Mouse (Mus musculus) embryonic facial prominence, embryonic 11.5 days (tissue): ENCODE data around the gene Rnf133. TPM values are rescaled to one million over a fixed set of nuclear protein-coding genes. Genes with fewer than 3 reads are reported as not detected.

Source experiments
- ATAC-seq: fragments of 200-750 bp; cut with Nextera tagmentation; replicated peaks from 2 replicates; pipeline ENCODE4 v1.8.0; 2017; ENCODE audit warnings: low read depth; ENCODE audit not compliant: insufficient number of reproducible peaks, low FRiP score, low TSS enrichment
- DNase-seq: peaks from one replicate; pipeline ENCODE4 v3.0.0-alpha.2; 2015; ENCODE audit warnings: low spot score
- H3K27ac ChIP-seq: fragments of 300-500 bp; sonication (generic); replicated peaks from 2 replicates; pipeline ENCODE4 v1.5.1; 2014; ENCODE audit warnings: mild to moderate bottlenecking, low read depth, low read length, control low read depth
- H3K27me3 ChIP-seq: fragments of 300-500 bp; sonication (generic); 2 replicates; pipeline ENCODE4 v1.6.1; 2014; ENCODE audit warnings: mild to moderate bottlenecking, low read length, moderate library complexity, mixed read lengths; ENCODE audit not compliant: control insufficient read depth, insufficient read depth
- H3K36me3 ChIP-seq: fragments of 300-500 bp; sonication (generic); replicated peaks from 2 replicates; pipeline ENCODE4 v1.6.1; 2014; ENCODE audit warnings: low read depth, mild to moderate bottlenecking, low read length, moderate library complexity, mixed read lengths; ENCODE audit not compliant: control insufficient read depth, insufficient read depth
- H3K4me1 ChIP-seq: fragments of 300-500 bp; sonication (generic); 2 replicates; pipeline ENCODE4 v1.6.1; 2014; ENCODE audit warnings: low read length, mixed read lengths; ENCODE audit not compliant: control insufficient read depth, insufficient read depth
- H3K4me2 ChIP-seq: fragments of 300-500 bp; sonication (generic); 2 replicates; pipeline ENCODE4 v1.6.1; 2014; ENCODE audit warnings: low read depth, mild to moderate bottlenecking, control low read depth, low read length, moderate library complexity
- H3K4me3 ChIP-seq: fragments of 300-500 bp; sonication (generic); 2 replicates; pipeline ENCODE4 v1.5.1; 2014; ENCODE audit warnings: low read depth, low read length, control low read depth
- H3K9ac ChIP-seq: fragments of 300-500 bp; sonication (generic); replicated peaks from 2 replicates; pipeline ENCODE4 v1.6.1; 2014; ENCODE audit warnings: mild to moderate bottlenecking, control low read depth, low read length
- H3K9me3 ChIP-seq: fragments of 300-500 bp; sonication (generic); replicated peaks from 2 replicates; pipeline ENCODE4 v1.6.1; 2016; ENCODE audit warnings: mild to moderate bottlenecking, low read length, inconsistent platforms, mixed read lengths; ENCODE audit not compliant: control insufficient read depth
- WGBS: fragments of 180-500 bp; shearing (Covaris S2); extraction: QIAGEN DNeasy Blood & Tissue Kit; methylation state at CpG from one replicate; pipeline ENCODE4 v1.1.7; 2014; 5-methylcytosine and 5-hydroxymethylcytosine counted together
- polyA plus RNA-seq: library from polyadenylated mRNA; unstranded; fragments of >200 nt; fragmentation: Nextera tagmentation; extraction: Ambion mirVana; gene quantifications from 2 replicates; pipeline ENCODE4 v1.2.1, GENCODE M21; 2014

The Rnf133 gene
- not detected in 2 replicates for polyA plus RNA-seq

DNA sequence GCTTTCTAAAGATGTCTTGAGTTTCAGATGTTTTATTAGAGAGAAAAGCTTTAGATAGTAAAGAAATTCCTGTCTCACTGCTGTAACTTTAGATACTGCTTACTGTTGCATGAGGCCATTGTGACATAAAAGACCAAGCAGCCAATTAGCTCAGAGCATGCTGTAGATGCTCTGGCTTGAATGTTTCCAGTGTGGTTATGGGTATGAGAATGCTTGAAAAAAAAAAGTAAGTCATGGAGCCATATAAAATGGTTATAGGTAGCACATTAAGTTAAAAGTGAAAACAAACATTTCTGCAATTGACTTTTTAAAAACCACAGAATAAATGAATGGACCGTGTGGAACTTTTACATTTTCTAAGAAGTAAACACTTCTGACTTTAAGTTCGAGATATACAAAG, at the start of gene Rnf133:
Rnf133 (minus strand) TSS at position 101 of the 400 bp plus-strand sequence.
- H3K36me3 ChIP-seq = no peaks in the 10 kb centered on the region
- no peak within 1 kb of the TSS for H3K4me2 ChIP-seq
- H3K4me1 ChIP-seq = no peaks in the 10 kb centered on the region
- WGBS = 97% methylated on average over 2 of the region's 2 CpGs
- H3K9ac ChIP-seq = no peak within 1 kb of the TSS
- ATAC-seq (no peak), DNase-seq (no peak)
- H3K4me3 ChIP-seq = no peak within 1 kb of the TSS
- H3K27me3 ChIP-seq = no peaks in the 10 kb centered on the region
- H3K9me3 ChIP-seq = no peaks in the 10 kb centered on the region
- H3K27ac ChIP-seq = no peak within 1 kb of the TSS

DNA sequence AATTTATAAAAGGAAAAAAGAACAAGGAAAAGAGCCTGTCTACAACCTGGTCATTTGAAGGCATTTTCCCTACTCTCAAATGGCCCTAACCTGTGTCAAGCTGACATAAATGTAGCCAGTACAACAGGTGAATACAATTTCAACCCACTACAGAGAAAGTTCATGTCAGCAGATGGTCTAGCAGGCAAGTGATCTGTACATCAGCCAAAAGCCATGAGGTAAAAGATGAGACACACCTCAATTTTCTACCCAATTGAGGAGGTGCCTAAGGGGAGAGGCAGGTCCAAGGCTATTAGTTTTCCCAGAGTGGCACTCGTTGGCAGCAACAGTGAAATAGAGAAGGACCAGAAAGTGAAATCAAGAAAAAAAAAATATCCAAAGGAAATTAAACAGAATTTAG, 28.1 kb upstream of the Rnf133 start:
- ATAC-seq (no peak), DNase-seq (no peak)
- Histone ChIP-seq H3K27me3 (no peaks in the 10 kb centered on the region), H3K4me1 (no peaks in the 10 kb centered on the region), H3K9ac (no peak overlapping the region), H3K36me3 (no peaks in the 10 kb centered on the region), H3K4me2 (no peak overlapping the region), H3K9me3 (no peaks in the 10 kb centered on the region), H3K4me3 (no peak overlapping the region), H3K27ac (no peak overlapping the region)
- WGBS = 54% methylated on average over 1 of the region's 1 CpGs

DNA sequence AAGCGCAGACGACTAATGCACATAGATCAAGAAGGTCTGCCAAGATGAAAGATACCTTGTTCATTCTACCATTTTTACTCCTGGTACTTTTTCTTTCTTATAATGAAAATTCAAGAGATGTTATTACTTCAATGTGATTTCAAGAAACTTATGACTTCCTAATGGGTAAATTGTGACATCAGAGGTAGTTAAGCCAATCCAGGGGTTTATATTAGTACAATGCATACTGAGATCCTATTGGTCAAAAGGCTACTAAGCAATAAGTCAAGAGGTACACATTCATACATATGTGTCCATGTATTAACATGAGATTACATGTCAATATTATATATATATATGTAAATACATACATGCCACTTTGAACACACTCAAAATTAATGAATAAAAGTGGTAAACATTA, 4.9 kb upstream of the Rnf133 start, which contains the start of gene Rnf148:
Rnf148 (minus strand) TSS at position 101 of the 400 bp plus-strand sequence.
- H3K4me2 ChIP-seq = no peak within 1 kb of the TSS
- H3K36me3 ChIP-seq = no peaks in the 10 kb centered on the region
- H3K27me3 ChIP-seq = no peaks in the 10 kb centered on the region
- no peak for DNase-seq
- H3K27ac ChIP-seq = no peak within 1 kb of the TSS
- no peaks in the 10 kb centered on the region for H3K9me3 ChIP-seq
- ATAC-seq = no peak
- no peak within 1 kb of the TSS for H3K9ac ChIP-seq
- H3K4me1 ChIP-seq = no peaks in the 10 kb centered on the region
- H3K4me3 ChIP-seq = no peak within 1 kb of the TSS
- WGBS = 95% methylated on average over 2 of the region's 2 CpGs

DNA sequence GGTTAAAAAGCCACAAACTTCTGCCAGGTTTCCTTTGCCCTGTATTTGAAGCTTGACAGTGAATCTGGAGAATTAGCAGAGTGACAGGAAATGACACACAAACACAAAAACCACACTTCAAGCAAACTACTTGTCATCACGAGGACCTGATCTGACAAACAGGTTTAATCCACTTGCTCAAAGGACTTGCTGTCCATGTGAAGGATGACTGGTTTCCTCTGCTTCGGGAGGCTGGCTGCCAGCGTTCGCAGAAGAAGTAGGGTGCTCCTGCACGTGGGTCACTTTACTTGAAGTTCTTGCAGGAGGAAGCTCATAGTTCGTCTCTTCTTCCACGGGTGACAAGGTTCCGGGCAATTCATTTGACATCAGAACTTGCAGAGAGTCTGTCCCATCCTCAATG, 1.4 kb downstream of the Rnf133 start:
- Histone ChIP-seq H3K9ac (no peak overlapping the region), H3K27me3 (no peaks in the 10 kb centered on the region), H3K27ac (no peak overlapping the region), H3K4me1 (no peaks in the 10 kb centered on the region), H3K36me3 (no peaks in the 10 kb centered on the region), H3K4me3 (no peak overlapping the region), H3K4me2 (no peak overlapping the region), H3K9me3 (no peaks in the 10 kb centered on the region)
- 78% methylated on average over 8 of the region's 8 CpGs for WGBS
- no peak for ATAC-seq
- no peak for DNase-seq

DNA sequence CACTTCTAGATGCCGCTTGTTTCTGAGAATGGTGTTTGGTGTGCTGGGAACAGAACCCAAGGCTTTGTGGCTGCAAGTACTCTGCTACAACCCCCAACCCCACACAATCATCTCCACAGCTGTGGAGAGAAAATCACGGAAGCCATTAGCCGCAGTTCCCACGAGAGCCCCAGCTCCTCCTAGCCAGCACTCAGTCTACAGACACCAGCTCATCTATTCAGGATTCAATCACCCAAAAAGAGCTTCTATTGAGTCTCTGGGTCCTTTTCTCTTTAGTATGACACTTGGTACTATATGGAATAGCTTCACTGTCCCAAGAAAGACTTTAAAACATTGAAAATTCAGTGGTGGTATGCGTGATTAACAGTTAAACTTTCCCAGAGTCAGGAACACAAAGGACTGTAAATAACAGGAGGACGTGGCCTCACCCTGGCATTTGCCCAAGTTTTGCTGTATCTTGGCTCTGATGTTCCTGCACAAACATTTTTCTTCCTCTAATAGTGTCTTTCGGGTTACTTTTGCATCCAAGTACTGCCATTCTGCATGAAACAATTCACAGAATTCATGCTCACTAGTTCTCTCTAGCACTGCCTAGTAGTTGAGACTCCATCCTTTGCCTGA, 2.4 kb downstream of the Rnf133 start:
- WGBS = 87% methylated on average over 7 of the region's 7 CpGs
- Histone ChIP-seq H3K9me3 (no peaks in the 10 kb centered on the region), H3K36me3 (no peaks in the 10 kb centered on the region)

DNA sequence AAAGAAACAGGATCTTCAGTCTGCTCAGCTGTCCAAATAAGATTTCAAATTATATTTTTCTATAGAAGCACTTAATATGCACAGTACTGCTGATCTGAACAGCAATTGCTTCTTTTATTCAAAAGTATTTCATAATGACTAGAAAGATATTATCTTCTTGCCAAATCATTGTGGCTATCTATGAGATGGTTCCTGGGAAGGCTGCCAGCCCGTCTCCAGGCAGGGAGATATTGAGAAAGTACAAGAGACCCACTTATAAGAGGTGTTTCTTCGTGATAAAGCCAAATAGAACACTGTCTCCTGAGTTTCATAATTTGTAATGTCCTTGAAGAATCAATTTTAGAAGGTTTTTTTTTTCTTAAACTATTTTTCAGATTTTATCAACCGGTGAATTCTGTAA, 13.0 kb downstream of the Rnf133 start:
- WGBS = 83% methylated on average over 3 of the region's 3 CpGs
- Histone ChIP-seq H3K4me2 (no peak overlapping the region), H3K9me3 (no peaks in the 10 kb centered on the region), H3K4me1 (no peaks in the 10 kb centered on the region), H3K36me3 (no peaks in the 10 kb centered on the region), H3K4me3 (no peak overlapping the region), H3K9ac (no peak overlapping the region), H3K27ac (no peak overlapping the region), H3K27me3 (no peaks in the 10 kb centered on the region)
- ATAC-seq (no peak), DNase-seq (no peak)

More for the DNA sequence above, 2.4 kb downstream of the Rnf133 start:
- H3K4me1 ChIP-seq = no peaks in the 10 kb centered on the region
- no peak overlapping the region for H3K4me3 ChIP-seq
- H3K27ac ChIP-seq = no peak overlapping the region
- no peaks in the 10 kb centered on the region for H3K27me3 ChIP-seq
- no peak overlapping the region for H3K9ac ChIP-seq
- no peak overlapping the region for H3K4me2 ChIP-seq
- DNase-seq = no peak
- no peak for ATAC-seq

DNA sequence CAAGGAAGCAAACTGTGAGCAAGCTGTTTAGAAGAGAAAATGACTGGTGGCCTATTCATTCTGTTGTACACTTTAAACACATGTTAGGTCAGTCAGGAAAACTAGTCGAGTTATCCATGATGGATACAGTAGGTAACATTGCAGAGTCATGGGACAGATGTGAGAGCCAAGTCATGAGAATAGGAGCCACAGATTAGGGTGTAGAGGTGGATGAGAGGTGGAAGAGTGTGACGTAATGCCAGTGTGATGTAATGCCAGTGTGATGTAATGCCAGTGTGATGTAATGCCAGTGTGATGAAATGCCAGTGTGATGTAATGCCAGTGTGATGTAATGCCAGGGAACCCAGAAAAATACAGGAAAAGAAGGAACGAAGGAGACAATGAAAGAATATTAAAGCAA, 14.9 kb downstream of the Rnf133 start:
- Histone ChIP-seq H3K4me1 (no peaks in the 10 kb centered on the region), H3K27me3 (no peaks in the 10 kb centered on the region), H3K4me2 (no peak overlapping the region), H3K36me3 (no peaks in the 10 kb centered on the region), H3K4me3 (no peak overlapping the region), H3K27ac (no peak overlapping the region), H3K9ac (no peak overlapping the region), H3K9me3 (no peaks in the 10 kb centered on the region)
- no peak for ATAC-seq
- 94% methylated on average over 3 of the region's 3 CpGs for WGBS
- no peak for DNase-seq

DNA sequence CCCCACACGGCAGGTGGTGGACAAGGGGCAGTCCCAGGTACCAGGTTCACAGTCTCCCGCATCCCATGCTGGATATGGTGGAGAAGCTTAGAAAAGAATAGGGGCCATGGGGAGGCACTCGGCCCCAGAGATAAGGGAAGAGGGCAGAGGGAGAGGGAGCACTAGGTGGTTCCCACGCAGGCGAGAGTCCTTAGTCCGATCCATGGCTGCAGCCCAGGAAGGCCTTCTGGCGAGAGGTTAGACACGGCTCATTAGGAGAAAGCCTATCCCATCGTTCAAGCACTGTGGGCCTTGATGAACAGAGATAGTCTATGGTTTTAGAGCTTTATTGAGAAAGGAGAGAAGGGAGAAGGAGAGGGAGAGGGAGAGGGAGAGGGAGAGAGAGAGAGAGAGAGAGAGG, 16.1 kb downstream of the Rnf133 start:
- ATAC-seq (no peak), DNase-seq (no peak)
- no peak overlapping the region for H3K9ac ChIP-seq
- WGBS = 83% methylated on average over 9 of the region's 9 CpGs
- H3K36me3 ChIP-seq = no peaks in the 10 kb centered on the region
- no peaks in the 10 kb centered on the region for H3K27me3 ChIP-seq
- H3K4me1 ChIP-seq = no peaks in the 10 kb centered on the region
- no peak overlapping the region for H3K4me2 ChIP-seq
- H3K9me3 ChIP-seq = no peaks in the 10 kb centered on the region
- no peak overlapping the region for H3K4me3 ChIP-seq
- H3K27ac ChIP-seq = no peak overlapping the region
